Mouse (Mus musculus): ENCODE results near the gene Pmm1. TPM values are rescaled to one million over a fixed set of nuclear protein-coding genes. Genes with fewer than 3 reads are reported as not detected.
"Not testable (repeated sequence)": the region's sequence is repeated elsewhere in the genome, so short reads cannot be mapped to it uniquely, and the experiment has no call there.

Gene Pmm1
- total and polyA plus RNA-seq, 3 experiments: 51.8 to 140 (median 128) TPM

- H3K4me2 ChIP-seq (ENCODE audit: insufficient read depth, low read depth, poor library complexity, severe bottlenecking); H3K36me3 ChIP-seq (replicated peaks in 1 of 2; ENCODE audit: control insufficient read depth in 1 of 2, insufficient read depth in 1 of 2, low read length in 1 of 2); H3K27ac ChIP-seq (ENCODE audit: insufficient read depth, low read depth); H3K4me3 ChIP-seq (replicated peaks in 1 of 3; ENCODE audit: low read depth in 2 of 3, low read length in 2 of 3, poor library complexity in 1 of 3); H3K4me1 ChIP-seq (ENCODE audit: control insufficient read depth in 1 of 2, insufficient read depth in 2 of 2); H3K79me2 ChIP-seq (replicated peaks; ENCODE audit: control insufficient read depth, extremely low read depth, insufficient read depth, poor library complexity, severe bottlenecking); H3K9me3 ChIP-seq (replicated peaks; ENCODE audit: low read length); H3K9ac ChIP-seq (ENCODE audit: insufficient read depth, low read depth); in situ Hi-C loops (cut with MboI; ENCODE audit: low pct_ligation_motif_present, low pct_unique_long_range_greater_than_20kb, low sequenced_read_pairs); dilution Hi-C loops (cut with MboI; ENCODE audit: extremely low pct_ligation_motif_present, extremely low pct_unique_long_range_greater_than_20kb, low sequenced_read_pairs); H3K27me3 ChIP-seq (replicated peaks): not testable (repeated sequence)
- peak; percentile 34; the same call in 1 of the 2 replicates for TF ChIP-seq MAFK (IDR thresholded peaks at IDR 0.05; ENCODE audit: insufficient replicate concordance, low read length)
- peak; percentile 16 for DNase-seq (ENCODE audit: extremely low read depth)
Measured at GRCm38 (mm10) chr15:81975156-81975555, 14.4 kb upstream of the Pmm1 start.

GRCm38 (mm10) chr15:81970498-81970897, 9.8 kb upstream of the Pmm1 start:
- H3K4me2 ChIP-seq (ENCODE audit: insufficient read depth, low read depth, poor library complexity, severe bottlenecking); DNase-seq (ENCODE audit: extremely low read depth); H3K9ac ChIP-seq (ENCODE audit: insufficient read depth, low read depth); H3K36me3 ChIP-seq (replicated peaks in 1 of 2; ENCODE audit: control insufficient read depth in 1 of 2, insufficient read depth in 1 of 2, low read length in 1 of 2); dilution Hi-C loops (cut with MboI; ENCODE audit: extremely low pct_ligation_motif_present, extremely low pct_unique_long_range_greater_than_20kb, low sequenced_read_pairs); in situ Hi-C loops (cut with MboI; ENCODE audit: low pct_ligation_motif_present, low pct_unique_long_range_greater_than_20kb, low sequenced_read_pairs); H3K27ac ChIP-seq (ENCODE audit: insufficient read depth, low read depth); H3K27me3 ChIP-seq (replicated peaks); H3K9me3 ChIP-seq (replicated peaks; ENCODE audit: low read length); H3K4me3 ChIP-seq (replicated peaks in 1 of 3; ENCODE audit: low read depth in 2 of 3, low read length in 2 of 3, poor library complexity in 1 of 3); H3K79me2 ChIP-seq (replicated peaks; ENCODE audit: control insufficient read depth, extremely low read depth, insufficient read depth, poor library complexity, severe bottlenecking): not testable (repeated sequence)
- H3K4me1 ChIP-seq (ENCODE audit: control insufficient read depth in 1 of 2, insufficient read depth in 2 of 2): peaks cover 23 to 47% of the 10 kb centered on the region in 2 experiments

GRCm38 (mm10) chr15:81969635-81970034, 8.9 kb upstream of the Pmm1 start:
- H3K36me3 ChIP-seq (replicated peaks in 1 of 2; ENCODE audit: control insufficient read depth in 1 of 2, insufficient read depth in 1 of 2, low read length in 1 of 2); H3K4me2 ChIP-seq (ENCODE audit: insufficient read depth, low read depth, poor library complexity, severe bottlenecking); dilution Hi-C loops (cut with MboI; ENCODE audit: extremely low pct_ligation_motif_present, extremely low pct_unique_long_range_greater_than_20kb, low sequenced_read_pairs); H3K9me3 ChIP-seq (replicated peaks; ENCODE audit: low read length); H3K4me3 ChIP-seq (replicated peaks in 1 of 3; ENCODE audit: low read depth in 2 of 3, low read length in 2 of 3, poor library complexity in 1 of 3); H3K9ac ChIP-seq (ENCODE audit: insufficient read depth, low read depth); in situ Hi-C loops (cut with MboI; ENCODE audit: low pct_ligation_motif_present, low pct_unique_long_range_greater_than_20kb, low sequenced_read_pairs); H3K27me3 ChIP-seq (replicated peaks); H3K27ac ChIP-seq (ENCODE audit: insufficient read depth, low read depth); DNase-seq (ENCODE audit: extremely low read depth); H3K79me2 ChIP-seq (replicated peaks; ENCODE audit: control insufficient read depth, extremely low read depth, insufficient read depth, poor library complexity, severe bottlenecking): not testable (repeated sequence)
- peaks cover 26 to 54% of the 10 kb centered on the region in 2 experiments for H3K4me1 ChIP-seq (ENCODE audit: control insufficient read depth in 1 of 2, insufficient read depth in 2 of 2)

- no peak overlapping the region for H3K27ac ChIP-seq (ENCODE audit: insufficient read depth, low read depth)
- no peaks in the 10 kb centered on the region for H3K27me3 ChIP-seq (replicated peaks)
- H3K9ac ChIP-seq (ENCODE audit: insufficient read depth, low read depth): peak overlapping the region; percentile 0; the same call in 1 of the 2 replicates
- H3K4me2 ChIP-seq (ENCODE audit: insufficient read depth, low read depth, poor library complexity, severe bottlenecking): peak overlapping the region; percentile 34
- dilution Hi-C loops (cut with MboI; ENCODE audit: extremely low pct_ligation_motif_present, extremely low pct_unique_long_range_greater_than_20kb, low sequenced_read_pairs) (no loop called here), in situ Hi-C loops (cut with MboI; ENCODE audit: low pct_ligation_motif_present, low pct_unique_long_range_greater_than_20kb, low sequenced_read_pairs) (no loop called here)
- peaks cover 3% of the 10 kb centered on the region for H3K9me3 ChIP-seq (replicated peaks; ENCODE audit: low read length)
- TF ChIP-seq MAX (IDR thresholded peaks at IDR 0.05; ENCODE audit: low read length) (peak; percentile 40; the same call in 1 of the 2 replicates), POLR2A (IDR thresholded peaks at IDR 0.05; ENCODE audit: low read depth, low read length) (peak; percentile 37; the same call in 1 of the 2 replicates), NELFE (IDR thresholded peaks at IDR 0.05; ENCODE audit: low read depth, low read length) (0 out of 2 replicates have a peak, but pooled peaks have one; percentile 14), CHD2 (IDR thresholded peaks at IDR 0.05; ENCODE audit: low read length) (0 out of 2 replicates have a peak, but pooled peaks have one; percentile 21), RCOR1 (conservative IDR thresholded peaks at IDR 0.05; ENCODE audit: low read depth, low read length) (no peak), JUN (IDR thresholded peaks at IDR 0.05; ENCODE audit: insufficient read depth, low read depth, low read length) (no peak), ZMIZ1 (IDR thresholded peaks at IDR 0.05; ENCODE audit: low read depth, low read length) (0 out of 2 replicates have a peak, but pooled peaks have one; percentile 5), BHLHE40 (IDR thresholded peaks at IDR 0.05; ENCODE audit: low read depth, low read length) (peak; percentile 23; the same call in 1 of the 2 replicates), MXI1 (IDR thresholded peaks at IDR 0.05; ENCODE audit: low read depth, low read length) (peak; percentile 81), EP300 (IDR thresholded peaks at IDR 0.05; ENCODE audit: low read length) (0 out of 2 replicates have a peak, but pooled peaks have one; percentile 7), IRF4 (IDR thresholded peaks at IDR 0.05; ENCODE audit: low read depth, low read length) (peak; percentile 23; the same call in 1 of the 2 replicates)
- no peaks in the 10 kb centered on the region for H3K79me2 ChIP-seq (replicated peaks; ENCODE audit: control insufficient read depth, extremely low read depth, insufficient read depth, poor library complexity, severe bottlenecking)
- H3K4me3 ChIP-seq (replicated peaks in 1 of 3; ENCODE audit: low read depth in 2 of 3, low read length in 2 of 3, poor library complexity in 1 of 3): peak overlapping the region in 1 of 3 experiments; percentile 34
- peak; percentile 73 for DNase-seq (ENCODE audit: extremely low read depth)
- peaks cover 26 to 54% of the 10 kb centered on the region in 2 experiments for H3K4me1 ChIP-seq (ENCODE audit: control insufficient read depth in 1 of 2, insufficient read depth in 2 of 2)
- H3K36me3 ChIP-seq (replicated peaks in 1 of 2; ENCODE audit: control insufficient read depth in 1 of 2, insufficient read depth in 1 of 2, low read length in 1 of 2): no peaks in the 10 kb centered on the region
Measured at GRCm38 (mm10) chr15:81969173-81969572, 8.4 kb upstream of the Pmm1 start.
